Mouse (Mus musculus): Measurements from ENCODE around the gene Cacybp. TPM values are rescaled to one million over a fixed set of nuclear protein-coding genes. Genes with fewer than 3 reads are reported as not detected.

Gene Cacybp
- 7.5 and 11.4 TPM in 2 replicates for polyA plus RNA-seq (2012; rRNA removed; ENCODE audit: low replicate concordance)

GRCm38 (mm10) chr1:160212703-160213669 lies at the start of gene Cacybp:
Gene Cacybp, minus strand, starts transcription at chr1:160212875.

GRCm38 (mm10) chr1:160194529-160195336 lies 17.9 kb downstream of the Cacybp start, which contains the start of gene Mrps14:
Gene Mrps14, plus strand, starts transcription at chr1:160195215.

GRCm38 (mm10) chr1:160153480-160153879 lies 59.2 kb downstream of the Cacybp start, which contains the start of gene Tnn:
Gene Tnn, minus strand, starts transcription at chr1:160153580.

Other genes starting within 250 kb of the Cacybp start
- 15.3 and 30.7 TPM in 2 replicates for gene 4930523C07Rik, start 168.5 kb downstream of the Cacybp start, polyA plus RNA-seq (2012; rRNA removed; ENCODE audit: low replicate concordance)
- not detected in 2 replicates for gene Tnn, start 59.3 kb downstream of the Cacybp start, polyA plus RNA-seq (2012; rRNA removed; ENCODE audit: low replicate concordance)
- 31.5 and 54.6 TPM in 2 replicates for gene Mrps14, start 17.7 kb downstream of the Cacybp start, polyA plus RNA-seq (2012; rRNA removed; ENCODE audit: low replicate concordance)